Mouse (Mus musculus) myocyte (in vitro differentiated cells): ENCODE results near the gene Rbm38.
A peak's percentile ranks its signal among the peaks of the same experiment; 100 is the strongest.

Source experiments
- CEBPB ChIP-seq: IDR thresholded peaks from 2 replicates; pipeline ENCODE4 v1.6.1; 2011; ENCODE audit warnings: mild to moderate bottlenecking, moderate library complexity; ENCODE audit not compliant: poor library complexity, insufficient read depth, severe bottlenecking
- E2F4 ChIP-seq: IDR thresholded peaks from one replicate; pipeline ENCODE4 v1.6.1; 2011; ENCODE audit warnings: mild to moderate bottlenecking, control low read depth, moderate library complexity; ENCODE audit not compliant: insufficient read depth
- MAX ChIP-seq: IDR thresholded peaks from one replicate; pipeline ENCODE4 v1.6.1; 2011; ENCODE audit warnings: low read depth, mild to moderate bottlenecking, control low read depth
- MYOD1 ChIP-seq, 3 experiments: IDR thresholded peaks; one replicate each; pipeline ENCODE4 v1.6.1; 2011; ENCODE audit warnings: control low read depth in 2 of 3, low read depth in 2 of 3, mild to moderate bottlenecking in 2 of 3, moderate library complexity in 1 of 3; ENCODE audit not compliant: insufficient read length in 2 of 3, control insufficient read depth in 1 of 3
- MYOG ChIP-seq, 3 experiments: IDR thresholded peaks; one replicate each; pipeline ENCODE4 v1.6.1; 2011; ENCODE audit warnings: control low read depth in 2 of 3, low read depth in 2 of 3, mild to moderate bottlenecking in 2 of 3; ENCODE audit not compliant: insufficient read length in 2 of 3, control insufficient read depth in 1 of 3, insufficient read depth in 1 of 3
- POLR2A ChIP-seq: IDR thresholded peaks from one replicate; pipeline ENCODE4 v1.6.1; 2011; ENCODE audit warnings: low read depth, mild to moderate bottlenecking, control low read depth, moderate library complexity; ENCODE audit not compliant: insufficient read length
- POLR2AphosphoS2 ChIP-seq: IDR thresholded peaks from one replicate; pipeline ENCODE4 v1.6.1; 2011; ENCODE audit warnings: low read depth, control low read depth; ENCODE audit not compliant: insufficient read length
- SRF ChIP-seq: IDR thresholded peaks from one replicate; pipeline ENCODE4 v1.6.1; 2011; ENCODE audit warnings: low read depth; ENCODE audit not compliant: control insufficient read depth, insufficient read length
- TCF12 ChIP-seq: IDR thresholded peaks from one replicate; pipeline ENCODE4 v1.6.1; 2011; ENCODE audit warnings: mild to moderate bottlenecking, control low read depth; ENCODE audit not compliant: poor library complexity, insufficient read depth, severe bottlenecking
- USF1 ChIP-seq: IDR thresholded peaks from one replicate; pipeline ENCODE4 v1.6.1; 2011; ENCODE audit warnings: low read depth, mild to moderate bottlenecking, control low read depth, moderate library complexity

- TF ChIP-seq TCF12 (no peak), SRF (no peak), POLR2A (no peak), USF1 (peak; percentile 44), MAX (no peak), MYOD1 (IDR thresholded peaks at IDR 0.05; ENCODE audit: control insufficient read depth in 1 of 3, insufficient read length in 2 of 3, low read depth in 2 of 3) (no peak), E2F4 (no peak), POLR2AphosphoS2 (no peak), CEBPB (no peak), MYOG (IDR thresholded peaks at IDR 0.05; ENCODE audit: control insufficient read depth in 1 of 3, insufficient read depth in 1 of 3, insufficient read length in 2 of 3, low read depth in 2 of 3) (no peak)
Observed at GRCm38 (mm10) chr2:173083712-173084475, 63.6 kb downstream of the Rbm38 start.
